Mouse (Mus musculus) G1E-ER4 (cell line): ENCODE measurements at regions not wholly inside any gene's neighbourhood (a gene's known extent, or its start where the extent isn't known, plus 50 kb on each side); places are given as distances from the start of the nearest gene placed in this dataset.

Experiments used
- GATA1 ChIP-seq: IDR thresholded peaks from one replicate; pipeline ENCODE4 v1.8.0; 2012; ENCODE audit warnings: low read length, inconsistent platforms

- TF ChIP-seq GATA1: no peak
Measured at GRCm38 (mm10) chr7:111420698-111421097, 337.9 kb upstream of the Eif4g2 start.

DNA sequence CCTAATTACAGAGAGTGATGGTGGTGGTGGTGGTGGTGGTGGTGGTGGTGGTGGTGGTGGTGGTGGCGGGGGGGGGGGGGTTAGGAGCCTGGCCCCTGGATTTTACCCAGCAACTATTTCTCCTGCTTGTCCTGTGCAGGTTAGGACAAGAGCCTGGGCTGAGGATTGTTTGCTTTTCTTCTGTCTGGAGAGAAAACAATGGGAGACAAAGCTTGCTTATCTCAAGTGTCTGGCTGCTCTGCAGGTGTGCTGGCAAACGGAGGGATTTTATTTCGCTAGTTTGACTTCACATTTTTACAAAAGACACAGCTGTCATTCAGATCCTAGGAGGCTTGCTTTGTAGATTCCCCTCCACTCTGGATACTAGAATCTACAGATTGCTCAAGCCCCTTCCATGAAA, 334.9 kb upstream of the Eif4g2 start:
- TF ChIP-seq GATA1: no peak

DNA sequence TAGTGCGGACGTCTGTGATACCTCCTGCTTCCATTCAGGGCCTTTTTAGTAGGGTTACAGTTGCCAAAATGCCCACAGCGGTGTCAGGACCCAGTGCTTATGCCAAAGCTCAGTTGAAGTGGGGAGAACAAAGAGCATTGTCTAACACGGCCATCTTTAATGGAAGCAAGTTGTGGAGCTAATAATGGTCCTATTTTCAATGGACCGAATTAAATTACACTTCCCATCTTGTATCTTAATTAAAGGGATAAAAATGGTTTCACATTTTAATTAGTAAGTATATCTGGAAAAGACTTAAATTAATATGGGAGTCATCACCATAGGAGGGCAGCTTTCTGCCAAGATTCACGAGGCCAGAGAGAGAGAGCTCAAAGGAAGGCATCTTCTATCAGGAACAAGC, 333.2 kb upstream of the Eif4g2 start:
- no peak for TF ChIP-seq GATA1

GRCm38 (mm10) chr7:111413745-111414144, 330.9 kb upstream of the Eif4g2 start:
- no peak for TF ChIP-seq GATA1

GRCm38 (mm10) chr7:111412957-111413356, 330.1 kb upstream of the Eif4g2 start:
- no peak for TF ChIP-seq GATA1

DNA sequence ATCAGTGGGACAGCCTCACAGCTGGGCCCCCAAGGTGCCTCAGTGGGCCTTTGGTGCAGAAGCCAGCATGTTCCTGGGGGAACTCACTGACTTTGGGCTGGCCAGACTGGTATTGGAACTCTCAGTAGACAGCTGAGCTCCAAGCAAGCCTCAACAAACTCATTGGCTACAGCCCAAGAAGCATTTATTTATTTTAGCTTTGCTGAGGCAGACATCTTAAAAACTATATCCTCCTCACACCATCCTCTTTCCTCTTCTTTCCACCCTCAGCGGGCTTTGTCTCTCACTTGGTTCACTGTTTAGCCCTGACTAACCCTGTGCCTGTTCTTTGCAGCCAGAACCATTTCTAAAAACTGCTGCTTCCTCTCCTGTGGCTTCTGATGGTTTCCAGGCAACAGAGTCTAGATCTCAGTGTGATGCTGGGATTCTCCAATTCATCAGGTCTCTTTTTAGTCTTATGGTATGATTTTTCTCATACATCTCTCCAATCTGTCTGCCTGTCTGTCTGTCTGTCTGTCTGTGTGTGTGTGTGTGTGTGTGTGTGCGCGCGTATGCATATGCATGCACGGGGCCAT, 328.6 kb upstream of the Eif4g2 start:
- no peak for TF ChIP-seq GATA1

DNA sequence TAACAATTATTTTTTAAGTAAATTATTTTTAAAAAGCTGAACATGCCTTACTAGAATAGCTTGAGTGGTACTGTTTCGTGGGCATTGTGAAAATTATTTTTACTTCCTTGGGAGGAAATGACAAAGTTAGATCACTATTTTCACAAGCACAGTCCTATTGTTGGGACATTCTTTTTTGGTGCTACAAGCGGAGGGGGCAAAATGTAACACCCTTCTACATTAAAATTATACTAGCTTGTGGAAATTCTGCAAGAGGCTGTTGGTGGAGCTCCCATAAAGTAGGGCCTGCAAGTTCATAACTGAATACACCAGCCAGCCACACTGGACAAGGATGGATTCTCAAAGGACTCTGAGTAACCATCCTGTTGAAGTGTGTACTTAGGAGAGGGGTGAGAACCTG, 313.1 kb upstream of the Eif4g2 start:
- no peak for TF ChIP-seq GATA1

DNA sequence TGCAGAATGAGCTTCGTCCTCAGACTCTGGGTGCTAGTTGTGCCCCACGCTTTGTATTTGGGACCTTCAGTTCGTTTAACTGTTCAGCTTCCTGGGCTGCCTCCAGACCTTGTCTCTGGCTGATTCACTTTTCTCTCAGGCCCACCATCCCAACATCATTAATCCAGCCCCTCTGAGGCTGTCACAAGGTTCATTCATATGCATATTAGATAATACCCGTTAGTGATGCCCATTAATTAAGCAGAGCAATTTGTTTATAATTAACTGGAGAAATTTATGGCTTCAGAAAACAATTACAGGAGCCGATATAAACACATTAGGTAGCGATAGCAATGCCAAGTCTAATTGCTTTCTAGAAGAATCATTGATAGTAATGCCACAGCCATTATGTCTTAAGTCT, 312.3 kb upstream of the Eif4g2 start:
- no peak for TF ChIP-seq GATA1

- TF ChIP-seq GATA1: no peak
Measured at GRCm38 (mm10) chr7:111393846-111394245, 311.0 kb upstream of the Eif4g2 start.

DNA sequence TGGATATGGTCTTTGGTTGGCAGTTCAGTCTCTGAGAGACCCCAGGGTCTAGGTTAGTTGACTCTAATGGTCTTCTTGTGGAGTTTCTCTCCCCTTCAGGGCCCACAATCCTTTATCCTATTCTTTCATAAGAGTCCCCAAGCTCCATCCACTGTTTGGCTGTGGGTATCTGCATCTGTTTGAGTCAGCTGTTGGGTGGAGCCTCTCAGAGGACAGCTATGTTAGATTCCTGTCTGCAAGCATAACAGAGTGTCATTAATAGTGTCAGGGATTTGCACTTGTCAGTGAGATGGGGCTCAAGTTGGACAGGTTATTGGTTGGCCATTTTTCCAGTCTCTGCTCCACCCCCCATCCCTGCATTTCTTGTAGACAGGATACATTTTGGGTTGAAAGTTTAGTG, 306.9 kb upstream of the Eif4g2 start:
- no peak for TF ChIP-seq GATA1

GRCm38 (mm10) chr7:111374534-111374933, 291.7 kb upstream of the Eif4g2 start:
- no peak for TF ChIP-seq GATA1

- TF ChIP-seq GATA1: no peak
Measured at GRCm38 (mm10) chr7:111373380-111374173, 290.7 kb upstream of the Eif4g2 start.

DNA sequence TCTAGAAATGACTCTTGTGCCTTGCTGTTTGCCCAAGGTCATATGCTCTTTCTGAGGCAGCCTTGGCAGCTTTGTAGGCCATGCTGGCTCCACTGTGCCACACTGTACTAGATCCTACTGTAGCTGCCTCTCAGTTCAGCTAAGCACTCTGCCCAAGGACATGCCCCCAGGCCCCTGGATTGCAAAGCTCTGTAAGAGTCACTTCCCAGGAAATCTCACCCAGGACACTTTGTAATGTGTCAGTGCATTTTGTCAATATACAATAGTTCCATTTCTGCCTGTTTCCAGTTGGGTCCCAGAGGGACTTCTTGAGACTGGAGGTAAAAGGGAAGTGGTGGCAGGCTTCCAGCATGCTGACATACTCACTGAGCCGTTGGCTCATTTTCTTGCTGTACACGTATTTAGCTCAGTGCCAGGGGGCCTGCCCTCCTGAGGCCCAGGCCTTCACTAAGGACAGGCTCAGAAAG, 287.6 kb upstream of the Eif4g2 start:
- TF ChIP-seq GATA1: no peak

DNA sequence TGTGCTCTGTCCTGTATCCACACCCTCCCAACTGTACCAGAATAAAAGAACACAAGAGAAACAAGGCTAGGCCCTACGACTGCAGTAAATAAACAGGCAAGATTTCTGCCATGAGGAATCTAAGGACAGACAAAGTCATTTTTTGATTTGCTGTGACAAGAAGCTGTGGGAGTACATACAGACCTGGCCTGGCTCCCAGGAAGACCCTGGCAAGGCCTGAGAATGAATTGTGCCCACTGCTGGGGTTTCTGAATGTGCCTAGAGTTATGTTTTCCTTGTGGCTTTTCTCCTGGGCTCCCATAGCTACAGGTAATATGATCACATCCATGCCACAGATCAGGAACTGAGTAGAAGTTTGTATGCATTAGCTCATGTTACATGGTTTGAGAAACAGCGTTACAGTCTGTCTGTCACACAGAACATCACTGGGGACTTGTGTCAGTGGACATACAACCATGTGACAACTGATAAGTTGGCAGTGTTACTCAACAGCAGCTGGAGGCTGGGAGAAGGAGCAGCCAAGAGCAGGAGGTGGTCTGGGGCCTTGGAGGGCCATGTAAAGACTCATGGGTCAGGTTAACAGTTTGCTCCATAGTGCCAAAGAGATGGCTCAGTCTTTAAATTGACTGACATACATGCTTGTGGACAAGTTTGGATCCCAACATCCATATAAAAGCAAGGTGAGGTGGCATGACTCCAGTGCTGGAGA, 285.6 kb upstream of the Eif4g2 start:
- no peak for TF ChIP-seq GATA1

DNA sequence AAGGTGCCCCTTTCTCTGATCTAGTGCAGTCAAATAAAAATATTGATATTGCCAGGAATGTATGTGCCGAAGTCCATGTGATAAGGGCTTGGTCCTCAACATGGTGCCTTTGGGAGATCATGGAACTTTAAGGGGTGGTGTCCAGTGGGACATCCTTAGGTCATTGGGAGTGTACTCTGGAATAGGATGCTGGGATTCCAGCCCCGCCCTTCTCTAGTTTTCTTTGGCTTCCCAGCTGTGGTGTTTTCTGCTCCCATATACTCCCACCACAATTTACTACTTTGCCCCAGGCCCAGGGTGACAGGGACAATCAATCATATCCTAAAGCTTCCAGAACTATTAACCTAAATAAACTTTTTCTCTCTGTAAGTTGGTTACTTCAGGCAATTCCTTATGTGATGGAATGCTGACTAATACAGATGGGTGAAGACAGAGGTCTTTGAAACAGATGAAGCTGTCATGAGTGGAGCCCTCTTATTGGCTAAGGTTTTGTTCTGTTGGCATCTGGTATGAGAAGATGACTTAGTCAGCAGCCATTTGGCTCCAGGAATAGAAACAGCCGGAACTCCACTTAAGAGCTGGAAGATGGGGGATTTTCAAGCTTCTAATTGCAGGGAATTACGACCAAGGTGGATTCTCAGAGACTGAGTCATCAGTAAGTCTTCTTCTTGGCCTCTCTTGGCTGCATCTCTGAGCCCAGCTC, 284.3 kb upstream of the Eif4g2 start:
- no peak for TF ChIP-seq GATA1

GRCm38 (mm10) chr7:111365384-111365783, 282.6 kb upstream of the Eif4g2 start:
- no peak for TF ChIP-seq GATA1
